In genomic region chr6:56306066-56306465, GRCm38 (mm10) we compare ENCODE assay signal across 28 mouse cellular contexts.
DNase-seq lines count a peak whose midpoint lies in the region; ATAC-seq and TF ChIP-seq lines count a peak whose summit lies in the region.
"Had no signal": no experiment of that assay in that cellular context is flagged by ENCODE, and none has a peak within 500 bp of the region (broad histone marks: within the 10 kb centered on the region; RNA-seq: fewer than 3 reads in every experiment).

No protein-coding gene starts in this region.

- intact Hi-C loops in heart, postnatal 10 days (cut with DNase I): no loop called here

- no peaks in the 10 kb centered on the region for H3K36me3 ChIP-seq in embryonic facial prominence, embryonic 14.5 days (ENCODE audit: control insufficient read depth, insufficient read depth, low read length)
- no peaks in the 10 kb centered on the region for H3K36me3 ChIP-seq in embryonic facial prominence, embryonic 10.5 days (replicated peaks)
- no peaks in the 10 kb centered on the region for H3K36me3 ChIP-seq in stomach, embryonic 14.5 days (ENCODE audit: control insufficient read depth, insufficient read depth, low read length)
- no peaks in the 10 kb centered on the region for H3K36me3 ChIP-seq in stomach, postnatal 0 days (ENCODE audit: control insufficient read depth, insufficient read depth, low read length)
- no peaks in the 10 kb centered on the region for H3K36me3 ChIP-seq in stomach, embryonic 15.5 days
- H3K36me3 ChIP-seq: embryonic facial prominence, embryonic 12.5 days; embryonic facial prominence, embryonic 15.5 days; forebrain, embryonic 15.5 days; G1E had no signal

- no peak for ATAC-seq in embryonic facial prominence, embryonic 14.5 days (ENCODE audit: low read depth)
- 0 out of 2 replicates have a peak, but pooled peaks have one; percentile 37 for ATAC-seq in stomach, embryonic 14.5 days (ENCODE audit: insufficient number of reproducible peaks, insufficient read depth, low FRiP score, low read depth)
- ATAC-seq in stomach, postnatal 0 days (ENCODE audit: low FRiP score, low TSS enrichment): no peak
- peak; percentile 31; the same call in 1 of the 2 replicates for ATAC-seq in stomach, embryonic 15.5 days (ENCODE audit: insufficient read depth, low FRiP score, low read depth)
- ATAC-seq: activated CD4-positive, CD25-positive, alpha-beta regulatory T cell, adult 4 months; CD4-positive, CD25-positive, alpha-beta regulatory T cell, adult 4 months; forebrain, embryonic 13.5 days; forebrain, embryonic 15.5 days; forebrain, postnatal 0 days; Patski had no signal

- no peaks in the 10 kb centered on the region for H3K4me1 ChIP-seq in embryonic facial prominence, embryonic 14.5 days (ENCODE audit: control insufficient read depth, insufficient read depth, low read length)
- H3K4me1 ChIP-seq in embryonic facial prominence, embryonic 10.5 days: no peaks in the 10 kb centered on the region
- H3K4me1 ChIP-seq in stomach, embryonic 14.5 days (ENCODE audit: control insufficient read depth, insufficient read depth, low read length): no peaks in the 10 kb centered on the region
- H3K4me1 ChIP-seq in stomach, postnatal 0 days (replicated peaks; ENCODE audit: control insufficient read depth, insufficient read depth): no peaks in the 10 kb centered on the region
- H3K4me1 ChIP-seq in stomach, embryonic 15.5 days: no peaks in the 10 kb centered on the region
- H3K4me1 ChIP-seq: embryonic facial prominence, embryonic 12.5 days; embryonic facial prominence, embryonic 15.5 days; forebrain, embryonic 13.5 days; forebrain, embryonic 15.5 days had no signal

- no peak overlapping the region for H3K9ac ChIP-seq in embryonic facial prominence, embryonic 14.5 days (ENCODE audit: low read depth, low read length)
- no peak overlapping the region for H3K9ac ChIP-seq in stomach, embryonic 14.5 days (replicated peaks; ENCODE audit: low read depth, low read length)
- no peak overlapping the region for H3K9ac ChIP-seq in stomach, postnatal 0 days (ENCODE audit: low read length)
- H3K9ac ChIP-seq in stomach, embryonic 15.5 days: no peak overlapping the region
- H3K9ac ChIP-seq: embryonic facial prominence, embryonic 12.5 days; embryonic facial prominence, embryonic 15.5 days; forebrain, embryonic 13.5 days; forebrain, embryonic 15.5 days; forebrain, postnatal 0 days had no signal

- no peak overlapping the region for H3K4me3 ChIP-seq in embryonic facial prominence, embryonic 14.5 days (ENCODE audit: low read depth, low read length)
- no peak overlapping the region for H3K4me3 ChIP-seq in embryonic facial prominence, embryonic 10.5 days
- H3K4me3 ChIP-seq in stomach, embryonic 14.5 days (ENCODE audit: low read depth, low read length): no peak overlapping the region
- no peak overlapping the region for H3K4me3 ChIP-seq in stomach, postnatal 0 days (ENCODE audit: low read depth, low read length)
- H3K4me3 ChIP-seq in stomach, embryonic 15.5 days (replicated peaks): no peak overlapping the region
- H3K4me3 ChIP-seq: embryonic facial prominence, embryonic 12.5 days; embryonic facial prominence, embryonic 15.5 days; erythroblast, embryonic 14.5 days; forebrain, embryonic 13.5 days; forebrain, embryonic 15.5 days had no signal

- no peaks in the 10 kb centered on the region for H3K27me3 ChIP-seq in embryonic facial prominence, embryonic 14.5 days (replicated peaks; ENCODE audit: control insufficient read depth, insufficient read depth, low read length)
- no peaks in the 10 kb centered on the region for H3K27me3 ChIP-seq in embryonic facial prominence, embryonic 10.5 days (replicated peaks; ENCODE audit: low read depth, poor library complexity, severe bottlenecking)
- H3K27me3 ChIP-seq in stomach, embryonic 14.5 days (ENCODE audit: control insufficient read depth, insufficient read depth, low read length): no peaks in the 10 kb centered on the region
- no peaks in the 10 kb centered on the region for H3K27me3 ChIP-seq in stomach, postnatal 0 days (ENCODE audit: control insufficient read depth, insufficient read depth, low read length)
- H3K27me3 ChIP-seq in stomach, embryonic 15.5 days (replicated peaks): no peaks in the 10 kb centered on the region
- H3K27me3 ChIP-seq: CH12.LX; embryonic facial prominence, embryonic 12.5 days; embryonic facial prominence, embryonic 15.5 days; forebrain, embryonic 13.5 days; forebrain, embryonic 15.5 days; Patski had no signal

- DNase-seq in embryonic facial prominence, embryonic 14.5 days (ENCODE audit: low spot score): peak; percentile 14
- DNase-seq in embryonic facial prominence, embryonic 10.5 days (ENCODE audit: low spot score): no peak
- DNase-seq in stomach, postnatal 0 days (ENCODE audit: low spot score): no peak
- DNase-seq in kidney, postnatal 10 days: no peak
- DNase-seq in heart, postnatal 10 days: no peak
- DNase-seq: adrenal gland, adult 8-10 months; adrenal gland, postnatal 14 days; B cell, adult 2 months; cerebellum, adult 11 months; cerebellum, adult 18-20 months; cerebellum, adult 8-10 months; cerebellum, adult 9-11 months; cerebellum, postnatal 14 days; cerebellum, postnatal 36 days; embryo, embryonic 11 days; forebrain, postnatal 0 days had no signal

- no peak overlapping the region for H3K4me2 ChIP-seq in embryonic facial prominence, embryonic 14.5 days (ENCODE audit: low read depth, low read length)
- H3K4me2 ChIP-seq in stomach, embryonic 14.5 days (replicated peaks; ENCODE audit: low read depth, low read length): no peak overlapping the region
- H3K4me2 ChIP-seq in stomach, postnatal 0 days (replicated peaks; ENCODE audit: low read depth): no peak overlapping the region
- H3K4me2 ChIP-seq in stomach, embryonic 15.5 days: no peak overlapping the region
- H3K4me2 ChIP-seq: embryonic facial prominence, embryonic 12.5 days; embryonic facial prominence, embryonic 15.5 days; forebrain, embryonic 13.5 days; forebrain, embryonic 15.5 days had no signal

- no peaks in the 10 kb centered on the region for H3K9me3 ChIP-seq in embryonic facial prominence, embryonic 14.5 days (ENCODE audit: control insufficient read depth, low read length)
- H3K9me3 ChIP-seq in embryonic facial prominence, embryonic 10.5 days: no peaks in the 10 kb centered on the region
- H3K9me3 ChIP-seq in stomach, embryonic 14.5 days (ENCODE audit: control insufficient read depth, low read depth, low read length): no peaks in the 10 kb centered on the region
- H3K9me3 ChIP-seq in stomach, postnatal 0 days (ENCODE audit: control insufficient read depth, low read length): no peaks in the 10 kb centered on the region
- H3K9me3 ChIP-seq in stomach, embryonic 15.5 days: no peaks in the 10 kb centered on the region
- H3K9me3 ChIP-seq: embryonic facial prominence, embryonic 12.5 days; embryonic facial prominence, embryonic 15.5 days; forebrain, embryonic 13.5 days; forebrain, embryonic 15.5 days; G1E had no signal

- 68% methylated on average over 2 of the region's 2 CpGs for WGBS in embryonic facial prominence, embryonic 14.5 days
- WGBS in embryonic facial prominence, embryonic 10.5 days: 87% methylated on average over 2 of the region's 2 CpGs
- WGBS in stomach, embryonic 14.5 days: 57% methylated on average over 2 of the region's 2 CpGs
- WGBS in stomach, postnatal 0 days: 37% methylated on average over 2 of the region's 2 CpGs
- WGBS in stomach, embryonic 15.5 days: 59% methylated on average over 2 of the region's 2 CpGs

- TF ChIP-seq EP300 in stomach, postnatal 0 days (optimal IDR thresholded peaks at IDR 0.05): no peak

- H3K27ac ChIP-seq in embryonic facial prominence, embryonic 14.5 days (replicated peaks; ENCODE audit: low read depth, low read length): no peak overlapping the region
- no peak overlapping the region for H3K27ac ChIP-seq in embryonic facial prominence, embryonic 10.5 days (replicated peaks)
- H3K27ac ChIP-seq in stomach, embryonic 14.5 days (ENCODE audit: low read length): no peak overlapping the region
- H3K27ac ChIP-seq in stomach, postnatal 0 days (replicated peaks): no peak overlapping the region
- no peak overlapping the region for H3K27ac ChIP-seq in stomach, embryonic 15.5 days
- H3K27ac ChIP-seq: embryonic facial prominence, embryonic 12.5 days; embryonic facial prominence, embryonic 15.5 days; forebrain, embryonic 13.5 days; forebrain, embryonic 15.5 days had no signal

- no peak for TF ChIP-seq CTCF in stomach, postnatal 0 days (IDR thresholded peaks at IDR 0.05; ENCODE audit: low read depth)

Comparison
In these comparisons a context has a peak if more than half of its experiments do, and no peak if none do; other contexts are left out.
1. ATAC-seq: peak in stomach, embryonic 14.5 days (single experiment) and stomach, embryonic 15.5 days (single experiment); none in embryonic facial prominence, embryonic 14.5 days (single experiment) and stomach, postnatal 0 days (single experiment).